Mouse (Mus musculus): ENCODE results near the gene Lhb.

DNA sequence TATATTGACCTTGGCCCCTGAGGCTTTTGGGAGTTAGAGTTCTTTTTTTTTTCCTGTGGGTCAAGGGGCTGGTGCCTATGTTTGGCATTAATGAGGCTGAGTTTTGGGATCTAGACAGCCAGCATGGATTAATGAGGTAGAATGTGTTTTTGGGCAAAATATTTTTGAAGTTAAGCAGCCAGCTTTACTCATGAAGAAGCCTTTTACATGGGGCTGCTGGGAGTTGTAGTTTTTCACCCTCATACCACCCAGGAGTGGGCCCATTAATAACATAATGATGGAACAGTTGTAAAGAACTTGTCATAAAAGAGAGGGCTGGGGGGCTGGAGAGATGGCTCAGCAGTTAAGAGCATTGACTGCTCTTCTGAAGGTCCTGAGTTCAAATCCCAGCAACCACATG, 26.0 kb downstream of the Lhb start:
- no peak for TF ChIP-seq CTCF (IDR thresholded peaks at IDR 0.05; ENCODE audit: insufficient read depth, low read depth, low read length)
- TF ChIP-seq POLR2A (IDR thresholded peaks at IDR 0.05; ENCODE audit: insufficient read depth, low read depth, low read length): no peak
